Comparison of ENCODE assay signal across 9 mouse cellular contexts in the genomic region with DNA sequence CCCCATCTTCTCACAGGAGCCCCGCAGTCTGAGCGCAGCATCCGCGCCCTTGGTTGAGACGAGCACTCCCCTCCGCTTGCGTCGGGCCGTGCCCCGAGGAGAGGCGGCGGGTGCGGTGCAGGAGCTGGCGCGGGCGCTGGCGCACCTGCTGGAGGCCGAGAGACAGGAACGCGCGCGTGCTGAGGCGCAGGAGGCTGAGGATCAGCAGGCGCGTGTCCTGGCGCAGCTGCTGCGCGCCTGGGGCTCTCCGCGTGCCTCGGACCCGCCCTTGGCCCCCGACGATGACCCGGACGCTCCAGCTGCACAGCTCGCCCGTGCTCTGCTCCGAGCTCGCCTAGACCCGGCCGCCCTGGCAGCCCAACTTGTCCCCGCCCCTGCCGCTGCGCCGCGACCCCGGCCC. TPM values are rescaled to one million over a fixed set of nuclear protein-coding genes. Genes with fewer than 3 reads are reported as not detected.
DNase-seq lines count a peak whose midpoint lies in the region; ATAC-seq and TF ChIP-seq lines count a peak whose summit lies in the region.
"Had no signal": no experiment of that assay in that cellular context is flagged by ENCODE, and none has a peak within 500 bp of the region (broad histone marks: within the 10 kb centered on the region; RNA-seq: fewer than 3 reads in every experiment).

No protein-coding gene starts in this region.

- peak overlapping the region; percentile 58 for H3K4me2 ChIP-seq in heart, embryonic 16.5 days (ENCODE audit: low read depth, low read length)
- peak overlapping the region; percentile 63 for H3K4me2 ChIP-seq in forebrain, embryonic 13.5 days
- peak overlapping the region; percentile 9; the same call in 1 of the 2 replicates for H3K4me2 ChIP-seq in liver, embryonic 16.5 days (ENCODE audit: low read depth, low read length)

- peaks cover 71% of the 10 kb centered on the region for H3K27me3 ChIP-seq in heart, embryonic 16.5 days (ENCODE audit: control insufficient read depth, insufficient read depth, low read length)
- H3K27me3 ChIP-seq in forebrain, embryonic 13.5 days, result peaks cover 29% of the 10 kb centered on the region
- peaks cover 76% of the 10 kb centered on the region for H3K27me3 ChIP-seq in liver, embryonic 16.5 days (ENCODE audit: control insufficient read depth, insufficient read depth, low read depth, low read length)

- H3K4me3 ChIP-seq in heart, embryonic 16.5 days (ENCODE audit: low read length), result peak overlapping the region; percentile 34
- peak overlapping the region; percentile 28 for H3K4me3 ChIP-seq in bone marrow macrophage, adult 2 months (ENCODE audit: insufficient read depth, low read length)
- peak overlapping the region; percentile 46 for H3K4me3 ChIP-seq in forebrain, embryonic 13.5 days
- H3K4me3 ChIP-seq in liver, embryonic 16.5 days (ENCODE audit: low read depth, low read length), result no peak overlapping the region

- TF ChIP-seq CTCF in bone marrow macrophage, adult 2 months (IDR thresholded peaks at IDR 0.05; ENCODE audit: low read depth, low read length), result no peak

- H3K9me3 ChIP-seq in heart, embryonic 16.5 days (replicated peaks; ENCODE audit: control insufficient read depth, low read length), result no peaks in the 10 kb centered on the region; the same call in 1 of the 2 replicates
- H3K9me3 ChIP-seq in forebrain, embryonic 13.5 days (replicated peaks), result no peaks in the 10 kb centered on the region
- H3K9me3 ChIP-seq in liver, embryonic 16.5 days (replicated peaks; ENCODE audit: control insufficient read depth, low read length), result no peaks in the 10 kb centered on the region

- H3K4me1 ChIP-seq in heart, embryonic 16.5 days (ENCODE audit: control insufficient read depth, insufficient read depth, low read length), result peaks cover 2% of the 10 kb centered on the region; the same call in 1 of the 2 replicates
- H3K4me1 ChIP-seq in bone marrow macrophage, adult 2 months (ENCODE audit: control insufficient read depth, insufficient read depth, low read length), result no peaks in the 10 kb centered on the region
- H3K4me1 ChIP-seq in forebrain, embryonic 13.5 days, result peaks cover 8% of the 10 kb centered on the region
- no peaks in the 10 kb centered on the region; the same call in 1 of the 2 replicates for H3K4me1 ChIP-seq in liver, embryonic 16.5 days (ENCODE audit: control insufficient read depth, low read depth, low read length)

- no peak overlapping the region for H3K27ac ChIP-seq in heart, embryonic 16.5 days (ENCODE audit: low read length)
- H3K27ac ChIP-seq in bone marrow macrophage, adult 2 months (ENCODE audit: insufficient read depth, low read depth, low read length), result no peak overlapping the region
- no peak overlapping the region for H3K27ac ChIP-seq in forebrain, embryonic 13.5 days
- no peak overlapping the region for H3K27ac ChIP-seq in liver, embryonic 16.5 days (ENCODE audit: low read length)

- no peak overlapping the region for H3K9ac ChIP-seq in heart, embryonic 16.5 days (ENCODE audit: low read length)
- H3K9ac ChIP-seq in forebrain, embryonic 13.5 days, result peak overlapping the region; percentile 59
- no peak overlapping the region for H3K9ac ChIP-seq in liver, embryonic 16.5 days (ENCODE audit: low read depth, low read length)

- TF ChIP-seq POLR2A in bone marrow macrophage, adult 2 months (IDR thresholded peaks at IDR 0.05; ENCODE audit: borderline replicate concordance, low read depth, low read length), result no peak

- no peaks in the 10 kb centered on the region for H3K36me3 ChIP-seq in heart, embryonic 16.5 days (ENCODE audit: control insufficient read depth, insufficient read depth)
- H3K36me3 ChIP-seq in forebrain, embryonic 13.5 days (ENCODE audit: poor library complexity, severe bottlenecking), result 0 out of 2 replicates have a peak, but pooled peaks cover 5% of the 10 kb centered on the region
- H3K36me3 ChIP-seq in liver, embryonic 16.5 days (ENCODE audit: control insufficient read depth, insufficient read depth), result no peaks in the 10 kb centered on the region

- ATAC-seq in heart, embryonic 16.5 days (replicated peaks; ENCODE audit: extremely low read depth, insufficient read depth, low FRiP score), result no peak
- ATAC-seq in forebrain, embryonic 13.5 days, result no peak
- ATAC-seq in liver, embryonic 16.5 days (ENCODE audit: low read depth), result no peak

- WGBS in heart, embryonic 16.5 days, result 7% methylated on average over 37 of the region's 48 CpGs
- WGBS in forebrain, embryonic 13.5 days, result 14% methylated on average over 33 of the region's 48 CpGs
- 17% methylated on average over 47 of the region's 48 CpGs for WGBS in liver, embryonic 16.5 days (ENCODE audit: insufficient replicate concordance)

- DNase-seq in heart, adult 18-20 months, result no peak
- DNase-seq in testis, postnatal 14 days (ENCODE audit: low spot score), result peak; percentile 45
- no peak for DNase-seq in layer of hippocampus, adult 11-12 months (ENCODE audit: low spot score)
- no peak for DNase-seq in gastrocnemius, postnatal 4 days (ENCODE audit: low spot score in 2 of 2)

RNA-seq across cellular contexts. Expression of a gene that starts 2.4 kb away (rescaled TPM):
- polyA plus RNA-seq in heart, embryonic 16.5 days (2015; fragmentation: Nextera tagmentation; extraction: Ambion mirVana), result 0.32 and 0.42 TPM in 2 replicates
- under 1 TPM in 1 of 2 experiments, not detected in 1; 0.12 TPM for total RNA-seq in heart, adult 18-20 months (2021)
- polyA plus RNA-seq in bone marrow macrophage, adult 2 months (2012; ENCODE audit: insufficient read depth, insufficient read length, missing spikeins), result not detected in 2 replicates
- polyA plus RNA-seq in forebrain, embryonic 13.5 days (2015; fragmentation: Nextera tagmentation; extraction: Ambion mirVana), result 82.1 and 83.8 TPM in 2 replicates
- 0.05 and 0.17 TPM in 2 replicates for polyA plus RNA-seq in liver, embryonic 16.5 days (2015; fragmentation: Nextera tagmentation; extraction: Ambion mirVana)
- total RNA-seq in gastrocnemius, postnatal 4 days (2021), result under 1 TPM; 0.12 to 0.13 TPM

RNA-seq across cellular contexts. Expression of a gene that starts 6.4 kb away (rescaled TPM):
- not detected in 2 replicates for polyA plus RNA-seq in heart, embryonic 16.5 days (2015; fragmentation: Nextera tagmentation; extraction: Ambion mirVana)
- total RNA-seq in heart, adult 18-20 months (2021), result not detected
- polyA plus RNA-seq in bone marrow macrophage, adult 2 months (2012; ENCODE audit: insufficient read depth, insufficient read length, missing spikeins), result not detected in 2 replicates
- polyA plus RNA-seq in forebrain, embryonic 13.5 days (2015; fragmentation: Nextera tagmentation; extraction: Ambion mirVana), result not detected in 2 replicates
- polyA plus RNA-seq in liver, embryonic 16.5 days (2015; fragmentation: Nextera tagmentation; extraction: Ambion mirVana), result not detected in 2 replicates
- total RNA-seq in gastrocnemius, postnatal 4 days (2021), result not detected
- total RNA-seq: left cerebral cortex, adult 18-20 months had no signal

RNA-seq across cellular contexts. Expression of a gene that starts 12.7 kb away (rescaled TPM):
- polyA plus RNA-seq in heart, embryonic 16.5 days (2015; fragmentation: Nextera tagmentation; extraction: Ambion mirVana), result not detected in 2 replicates
- not detected for total RNA-seq in heart, adult 18-20 months (2021)
- polyA plus RNA-seq in bone marrow macrophage, adult 2 months (2012; ENCODE audit: insufficient read depth, insufficient read length, missing spikeins), result not detected in 2 replicates
- polyA plus RNA-seq in forebrain, embryonic 13.5 days (2015; fragmentation: Nextera tagmentation; extraction: Ambion mirVana), result not detected in 2 replicates
- polyA plus RNA-seq in liver, embryonic 16.5 days (2015; fragmentation: Nextera tagmentation; extraction: Ambion mirVana), result not detected in 2 replicates
- not detected for total RNA-seq in gastrocnemius, postnatal 4 days (2021)
- total RNA-seq: left cerebral cortex, adult 18-20 months had no signal

RNA-seq across cellular contexts. Expression of a gene that starts 14.4 kb away (rescaled TPM):
- not detected in 2 replicates for polyA plus RNA-seq in heart, embryonic 16.5 days (2015; fragmentation: Nextera tagmentation; extraction: Ambion mirVana)
- total RNA-seq in heart, adult 18-20 months (2021), result not detected
- not detected in 2 replicates for polyA plus RNA-seq in bone marrow macrophage, adult 2 months (2012; ENCODE audit: insufficient read depth, insufficient read length, missing spikeins)
- not detected in 2 replicates for polyA plus RNA-seq in forebrain, embryonic 13.5 days (2015; fragmentation: Nextera tagmentation; extraction: Ambion mirVana)
- not detected in 2 replicates for polyA plus RNA-seq in liver, embryonic 16.5 days (2015; fragmentation: Nextera tagmentation; extraction: Ambion mirVana)
- total RNA-seq in gastrocnemius, postnatal 4 days (2021), result not detected
- total RNA-seq: left cerebral cortex, adult 18-20 months had no signal

RNA-seq across cellular contexts. Expression of a gene that starts 22.9 kb away (rescaled TPM):
- polyA plus RNA-seq in heart, embryonic 16.5 days (2015; fragmentation: Nextera tagmentation; extraction: Ambion mirVana), result 114 and 122 TPM in 2 replicates
- total RNA-seq in heart, adult 18-20 months (2021), result 10 to 100 TPM; 47.2 to 49.7 TPM
- polyA plus RNA-seq in bone marrow macrophage, adult 2 months (2012; ENCODE audit: insufficient read depth, insufficient read length, missing spikeins), result 33.4 and 47.5 TPM in 2 replicates
- 168 and 193 TPM in 2 replicates for polyA plus RNA-seq in forebrain, embryonic 13.5 days (2015; fragmentation: Nextera tagmentation; extraction: Ambion mirVana)
- 90.8 and 94.9 TPM in 2 replicates for polyA plus RNA-seq in liver, embryonic 16.5 days (2015; fragmentation: Nextera tagmentation; extraction: Ambion mirVana)
- total RNA-seq in gastrocnemius, postnatal 4 days (2021), result 10 to 100 TPM; 61.6 to 63.1 TPM

Comparison
In these comparisons a context has a peak if more than half of its experiments do, and no peak if none do; other contexts are left out.
1. H3K4me2 ChIP-seq: peak in every context shown above with its lines; median percentile 63 in forebrain, embryonic 13.5 days; 58 in heart, embryonic 16.5 days; 9 in liver, embryonic 16.5 days.
2. RNA of a gene that starts 2.4 kb away (polyA plus RNA-seq): 82.1 to 83.8 TPM in forebrain, embryonic 13.5 days; 0.32 to 0.42 TPM in heart, embryonic 16.5 days, 0.05 to 0.17 TPM in liver, embryonic 16.5 days and not detected in bone marrow macrophage, adult 2 months; every median in the first group is over 10 times any median in the second.